Mouse (Mus musculus) CD4-positive, CD25-positive, alpha-beta regulatory T cell, adult 9 weeks (primary cell): Measurements from ENCODE around the gene Mgat4d. TPM values are rescaled to one million over a fixed set of nuclear protein-coding genes. Genes with fewer than 3 reads are reported as not detected.

Source experiments
- polyA plus RNA-seq: library from polyadenylated mRNA; unstranded; fragments of 100-300 nt; shearing (Covaris generic); gene quantifications from one replicate; pipeline ENCODE4 v1.2.1, GENCODE M21; 2017

Gene Mgat4d
- polyA plus RNA-seq, result not detected

DNA sequence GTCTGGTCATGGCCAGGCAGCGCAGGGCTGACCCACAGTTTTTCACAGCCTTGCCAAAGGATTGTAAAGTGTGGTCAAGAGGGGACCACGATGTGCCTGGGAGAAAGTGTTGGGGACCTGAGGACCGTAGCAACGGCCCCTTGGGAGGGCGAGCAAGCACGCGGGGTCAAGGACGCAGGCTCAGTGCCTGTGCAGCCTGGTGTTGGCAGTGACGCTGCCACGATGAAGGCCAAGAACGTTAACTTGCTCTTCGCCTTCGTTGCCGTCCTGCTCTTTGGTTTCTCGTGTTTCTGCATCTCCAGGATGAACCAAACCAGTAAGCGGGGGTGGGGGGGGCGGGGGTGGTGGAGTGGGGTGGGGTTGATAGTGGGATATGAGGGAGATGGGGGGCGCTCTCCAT is at the start of gene Mgat4d:
Gene Mgat4d (plus strand): TSS at position 209 of the 400 bp plus-strand sequence.

GRCm38 (mm10) chr8:83331899-83332697 is 16.2 kb upstream of the Mgat4d start, which contains the start of gene Elmod2:
TSS of gene Elmod2 (minus strand) at chr8:83332486.

GRCm38 (mm10) chr8:83389316-83390005 is 41.2 kb downstream of the Mgat4d start, which contains the start of gene Clgn:
TSS of gene Clgn (plus strand) at chr8:83389867.

Other genes with a start within 250 kb of the Mgat4d start
- gene Tbc1d9, start 183.1 kb upstream of the Mgat4d start, polyA plus RNA-seq, result 0.11 TPM
- gene Gm10645, start 182.3 kb upstream of the Mgat4d start, polyA plus RNA-seq, result not detected
- not detected for gene Ucp1, start 58.1 kb upstream of the Mgat4d start, polyA plus RNA-seq
- gene Elmod2, start 16.0 kb upstream of the Mgat4d start, polyA plus RNA-seq, result 14.6 TPM
- gene Clgn, start 41.4 kb downstream of the Mgat4d start, polyA plus RNA-seq, result 0.20 TPM
- gene Scoc, start 109.9 kb downstream of the Mgat4d start, polyA plus RNA-seq, result 32.6 TPM
- gene Olfr370, start 187.3 kb downstream of the Mgat4d start, polyA plus RNA-seq, result not detected
- 323 TPM for gene Ndufb7, start 218.2 kb downstream of the Mgat4d start, polyA plus RNA-seq